Comparison of ENCODE assay signal across 17 mouse cellular contexts in genomic region chr10:122738526-122738925, GRCm38 (mm10). TPM values are rescaled to one million over a fixed set of nuclear protein-coding genes. Genes with fewer than 3 reads are reported as not detected.
DNase-seq lines count a peak whose midpoint lies in the region; ATAC-seq and TF ChIP-seq lines count a peak whose summit lies in the region.
"Had no signal": no experiment of that assay in that cellular context is flagged by ENCODE, and none has a peak within 500 bp of the region (broad histone marks: within the 10 kb centered on the region; RNA-seq: fewer than 3 reads in every experiment).

No protein-coding gene starts in this region.

- H3K36me3 ChIP-seq in hindbrain, embryonic 13.5 days = no peaks in the 10 kb centered on the region
- H3K36me3 ChIP-seq: forebrain, embryonic 15.5 days; hindbrain, embryonic 12.5 days; midbrain, embryonic 12.5 days had no signal

- intact Hi-C loops in left cerebral cortex, adult 2 months (cut with DNase I) = loop anchor here (2.0 kb wide), 1 partner anchor 22 kb away; no protein-coding TSS in a partner anchor
- intact Hi-C loops in left cerebral cortex, postnatal 4 days (cut with DNase I) = no loop called here

- H3K4me3 ChIP-seq in left cerebral cortex, adult 2 months = no peak overlapping the region
- no peak overlapping the region for H3K4me3 ChIP-seq in hindbrain, embryonic 13.5 days
- H3K4me3 ChIP-seq: forebrain, embryonic 15.5 days; hindbrain, embryonic 12.5 days; midbrain, embryonic 12.5 days; myocyte had no signal

- no peaks in the 10 kb centered on the region for H3K27me3 ChIP-seq in hindbrain, embryonic 13.5 days
- H3K27me3 ChIP-seq: forebrain, embryonic 15.5 days; hindbrain, embryonic 12.5 days; midbrain, embryonic 12.5 days had no signal

- TF ChIP-seq CTCF in left cerebral cortex, adult 2 months (IDR thresholded peaks at IDR 0.05) = no peak

- H3K27ac ChIP-seq in left cerebral cortex, adult 2 months = peak overlapping the region; percentile 78
- no peak overlapping the region for H3K27ac ChIP-seq in hindbrain, embryonic 13.5 days
- H3K27ac ChIP-seq: forebrain, embryonic 15.5 days; hindbrain, embryonic 12.5 days; midbrain, embryonic 12.5 days; stomach, postnatal 0 days had no signal

- H3K9ac ChIP-seq in hindbrain, embryonic 13.5 days = no peak overlapping the region
- H3K9ac ChIP-seq: forebrain, embryonic 15.5 days; hindbrain, embryonic 12.5 days; midbrain, embryonic 12.5 days had no signal

- no peak overlapping the region for H3K4me2 ChIP-seq in hindbrain, embryonic 13.5 days
- H3K4me2 ChIP-seq: forebrain, embryonic 15.5 days; hindbrain, embryonic 12.5 days; midbrain, embryonic 12.5 days had no signal

- peak; percentile 22; the same call in 1 of the 2 replicates for ATAC-seq in cerebellum, adult (ENCODE audit: insufficient number of reproducible peaks, low FRiP score, low TSS enrichment)
- peak; percentile 12; the same call in 1 of the 2 replicates for ATAC-seq in megakaryocyte, adult 5-6 weeks (ENCODE audit: poor library complexity, severe bottlenecking)
- ATAC-seq in hindbrain, embryonic 13.5 days (ENCODE audit: low FRiP score) = no peak
- ATAC-seq: forebrain, embryonic 15.5 days; intestine, embryonic 16.5 days had no signal

- H3K4me1 ChIP-seq in hindbrain, embryonic 13.5 days (replicated peaks) = peaks cover 11% of the 10 kb centered on the region
- H3K4me1 ChIP-seq: hindbrain, embryonic 12.5 days; midbrain, embryonic 12.5 days had no signal

- 91% methylated on average over 10 of the region's 10 CpGs for WGBS in hindbrain, embryonic 13.5 days

- H3K9me3 ChIP-seq in hindbrain, embryonic 13.5 days = no peaks in the 10 kb centered on the region
- H3K9me3 ChIP-seq: forebrain, embryonic 15.5 days; hindbrain, embryonic 12.5 days; midbrain, embryonic 12.5 days had no signal

- DNase-seq in cerebellum, adult 11-12 months = no peak
- DNase-seq in left cerebral cortex, adult 2 months (ENCODE audit: extremely low spot score in 1 of 2, low spot score in 2 of 2) = peak in 1 of 2 experiments; percentile 54
- DNase-seq in left cerebral cortex, postnatal 4 days = no peak
- DNase-seq in T-cell, adult 2 months (ENCODE audit: low spot score) = peak; percentile 55
- no peak for DNase-seq in cerebellum, adult 8-10 months
- DNase-seq: cerebellum, postnatal 25 days; lung, adult 18-20 months; retina, postnatal 1 day had no signal

RNA-seq across cellular contexts. Expression of gene Ppm1h, which starts 60.0 kb away (rescaled TPM):
- 100 to 1,000 TPM in 1 of 2 experiments, 10 to 100 TPM in 1; 97.9 to 105 TPM for total RNA-seq in left cerebral cortex, adult 2 months (2021)
- total RNA-seq in left cerebral cortex, postnatal 4 days (2021) = 10 to 100 TPM; 63.3 to 68.3 TPM
- 31.8 and 46.5 TPM in 2 replicates for total RNA-seq in megakaryocyte, adult 5-6 weeks (2015)
- total RNA-seq in megakaryocyte, adult 5-6 weeks (2017) = 27.9 and 36.6 TPM in 2 replicates
- polyA plus RNA-seq in hindbrain, embryonic 13.5 days (2015; fragmentation: Nextera tagmentation; extraction: Ambion mirVana) = 20.3 and 20.6 TPM in 2 replicates
